Mouse (Mus musculus): Measurements from ENCODE around the gene Mast3. TPM values are rescaled to one million over a fixed set of nuclear protein-coding genes. Genes with fewer than 3 reads are reported as not detected.
"Not testable (repeated sequence)": the region's sequence is repeated elsewhere in the genome, so short reads cannot be mapped to it uniquely, and the experiment has no call there.

Gene Mast3
- polyA plus RNA-seq, 1 experiment from 2014 or later: 15.5 TPM

GRCm38 (mm10) chr8:70825816-70826215 is 21.0 kb upstream of the Mast3 start:
- ATAC-seq (no peak), DNase-seq (ENCODE audit: low spot score) (no peak)
- H3K9ac ChIP-seq (ENCODE audit: low read length): no peak overlapping the region
- no peaks in the 10 kb centered on the region for H3K4me1 ChIP-seq (ENCODE audit: control insufficient read depth, insufficient read depth, low read length)
- 86% methylated on average over 8 of the region's 8 CpGs for WGBS
- no peak overlapping the region for H3K27ac ChIP-seq (ENCODE audit: low read depth, low read length)
- H3K27me3 ChIP-seq (replicated peaks; ENCODE audit: control insufficient read depth, insufficient read depth, low read length): 0 out of 2 replicates have a peak, but pooled peaks cover 1% of the 10 kb centered on the region
- H3K36me3 ChIP-seq (ENCODE audit: control insufficient read depth, insufficient read depth, low read length): no peaks in the 10 kb centered on the region
- no peak overlapping the region for H3K4me3 ChIP-seq (ENCODE audit: low read depth, low read length)
- no peaks in the 10 kb centered on the region for H3K9me3 ChIP-seq (replicated peaks; ENCODE audit: control insufficient read depth, low read length)
- H3K4me2 ChIP-seq (ENCODE audit: low read length): no peak overlapping the region

GRCm38 (mm10) chr8:70823802-70824201 is 18.9 kb upstream of the Mast3 start:
- DNase-seq (ENCODE audit: low spot score) (no peak), ATAC-seq (no peak)
- no peak overlapping the region for H3K4me3 ChIP-seq (ENCODE audit: low read depth, low read length)
- H3K4me1 ChIP-seq (ENCODE audit: control insufficient read depth, insufficient read depth, low read length): no peaks in the 10 kb centered on the region
- H3K27ac ChIP-seq (ENCODE audit: low read depth, low read length): no peak overlapping the region
- H3K9ac ChIP-seq (ENCODE audit: low read length): no peak overlapping the region
- H3K4me2 ChIP-seq (ENCODE audit: low read length): no peak overlapping the region
- 0 out of 2 replicates have a peak, but pooled peaks cover 8% of the 10 kb centered on the region for H3K27me3 ChIP-seq (replicated peaks; ENCODE audit: control insufficient read depth, insufficient read depth, low read length)
- H3K9me3 ChIP-seq (replicated peaks; ENCODE audit: control insufficient read depth, low read length): no peaks in the 10 kb centered on the region
- 82% methylated on average over 7 of the region's 7 CpGs for WGBS
- no peaks in the 10 kb centered on the region for H3K36me3 ChIP-seq (ENCODE audit: control insufficient read depth, insufficient read depth, low read length)

- not testable (repeated sequence) for H3K36me3 ChIP-seq (ENCODE audit: control insufficient read depth, insufficient read depth, low read length); H3K4me2 ChIP-seq (ENCODE audit: low read length); DNase-seq (ENCODE audit: low spot score); H3K9ac ChIP-seq (ENCODE audit: low read length); H3K4me1 ChIP-seq (ENCODE audit: control insufficient read depth, insufficient read depth, low read length); ATAC-seq; H3K9me3 ChIP-seq (replicated peaks; ENCODE audit: control insufficient read depth, low read length); H3K4me3 ChIP-seq (ENCODE audit: low read depth, low read length); H3K27ac ChIP-seq (ENCODE audit: low read depth, low read length); H3K27me3 ChIP-seq (replicated peaks; ENCODE audit: control insufficient read depth, insufficient read depth, low read length)
- 90% methylated on average over 3 of the region's 3 CpGs for WGBS
Measured at GRCm38 (mm10) chr8:70822594-70822993, 17.7 kb upstream of the Mast3 start.

DNA sequence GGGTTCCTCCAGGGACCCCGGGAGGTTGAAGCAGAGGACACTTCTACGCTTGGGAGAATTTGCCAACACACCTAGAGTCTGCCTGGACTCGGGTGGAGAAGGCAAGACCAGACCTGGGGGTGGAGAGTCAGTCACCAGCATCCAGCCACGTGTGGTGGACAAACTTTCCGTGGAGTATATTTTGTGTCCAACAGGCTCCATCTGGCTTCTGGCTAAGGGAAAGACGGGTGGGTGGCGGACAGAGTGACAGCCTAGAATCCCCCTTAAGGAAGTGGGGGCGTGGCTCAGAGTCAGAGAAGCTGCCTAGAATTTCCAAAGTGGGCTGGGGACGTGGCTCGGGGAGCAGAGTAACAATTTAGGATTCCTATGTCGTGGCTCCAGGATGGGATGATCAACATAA is 17.1 kb upstream of the Mast3 start:
- Histone ChIP-seq H3K27me3 (replicated peaks; ENCODE audit: control insufficient read depth, insufficient read depth, low read length) (0 out of 2 replicates have a peak, but pooled peaks cover 8% of the 10 kb centered on the region), H3K4me3 (ENCODE audit: low read depth, low read length) (no peak overlapping the region), H3K9ac (ENCODE audit: low read length) (no peak overlapping the region), H3K4me2 (ENCODE audit: low read length) (no peak overlapping the region), H3K4me1 (ENCODE audit: control insufficient read depth, insufficient read depth, low read length) (no peaks in the 10 kb centered on the region), H3K27ac (ENCODE audit: low read depth, low read length) (no peak overlapping the region), H3K9me3 (replicated peaks; ENCODE audit: control insufficient read depth, low read length) (0 out of 2 replicates have a peak, but pooled peaks cover 2% of the 10 kb centered on the region), H3K36me3 (ENCODE audit: control insufficient read depth, insufficient read depth, low read length) (no peaks in the 10 kb centered on the region)
- ATAC-seq: no peak
- 54% methylated on average over 11 of the region's 11 CpGs for WGBS
- no peak for DNase-seq (ENCODE audit: low spot score)

GRCm38 (mm10) chr8:70821399-70821962 is 16.6 kb upstream of the Mast3 start:
- Histone ChIP-seq H3K27ac (ENCODE audit: low read depth, low read length) (no peak overlapping the region), H3K36me3 (ENCODE audit: control insufficient read depth, insufficient read depth, low read length) (no peaks in the 10 kb centered on the region), H3K27me3 (replicated peaks; ENCODE audit: control insufficient read depth, insufficient read depth, low read length) (peaks cover 10% of the 10 kb centered on the region; the same call in 1 of the 2 replicates), H3K9me3 (replicated peaks; ENCODE audit: control insufficient read depth, low read length) (0 out of 2 replicates have a peak, but pooled peaks cover 2% of the 10 kb centered on the region), H3K9ac (ENCODE audit: low read length) (no peak overlapping the region), H3K4me1 (ENCODE audit: control insufficient read depth, insufficient read depth, low read length) (no peaks in the 10 kb centered on the region), H3K4me3 (ENCODE audit: low read depth, low read length) (no peak overlapping the region), H3K4me2 (ENCODE audit: low read length) (no peak overlapping the region)
- ATAC-seq: peak; percentile 28
- peak; percentile 76 for DNase-seq (ENCODE audit: low spot score)
- 16% methylated on average over 30 of the region's 30 CpGs for WGBS

DNA sequence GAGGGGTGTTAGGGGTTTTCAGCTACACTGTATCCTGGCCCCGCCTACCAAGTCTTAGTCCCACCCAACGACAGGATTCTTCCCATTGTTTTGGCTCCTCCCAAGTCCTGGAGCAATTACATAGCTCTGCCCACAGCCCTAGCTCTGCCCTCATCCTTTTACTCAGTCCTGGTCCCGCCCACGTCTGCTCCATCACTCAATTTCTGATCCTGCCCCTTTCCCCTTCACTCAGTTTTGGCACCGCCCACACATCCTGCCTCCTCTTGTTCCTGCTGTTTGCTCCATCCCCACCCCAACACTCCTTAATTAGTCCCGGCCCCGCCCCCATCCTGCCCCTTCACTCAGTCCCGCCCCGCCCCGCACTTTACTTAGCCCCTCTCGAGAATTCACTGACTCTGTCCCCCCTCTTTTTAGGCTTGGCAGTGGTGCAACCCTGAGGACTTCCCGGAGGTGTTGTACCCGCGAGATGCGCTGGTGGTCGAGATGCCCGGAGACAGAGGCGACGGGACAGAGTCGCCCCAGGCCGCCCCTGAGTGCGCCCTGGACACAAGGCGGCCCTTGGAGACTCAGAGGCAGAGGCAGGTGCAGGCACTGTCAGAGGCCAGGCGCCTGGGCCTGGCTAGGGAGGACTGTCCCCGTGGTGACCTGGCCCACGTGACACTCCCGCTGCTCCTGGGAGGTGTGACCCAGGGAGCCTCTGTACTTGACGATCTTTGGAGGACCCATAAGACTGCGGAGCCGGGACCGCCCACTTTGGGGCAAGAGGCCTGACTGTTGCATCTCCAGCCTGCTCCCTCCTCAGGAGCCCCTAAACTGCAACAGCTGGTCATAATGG is 15.5 kb upstream of the Mast3 start:
- Histone ChIP-seq H3K27me3 (replicated peaks; ENCODE audit: control insufficient read depth, insufficient read depth, low read length) (peaks cover 15% of the 10 kb centered on the region; the same call in 1 of the 2 replicates), H3K4me2 (ENCODE audit: low read length) (no peak overlapping the region), H3K27ac (ENCODE audit: low read depth, low read length) (no peak overlapping the region), H3K4me3 (ENCODE audit: low read depth, low read length) (no peak overlapping the region), H3K9me3 (replicated peaks; ENCODE audit: control insufficient read depth, low read length) (0 out of 2 replicates have a peak, but pooled peaks cover 2% of the 10 kb centered on the region), H3K4me1 (ENCODE audit: control insufficient read depth, insufficient read depth, low read length) (no peaks in the 10 kb centered on the region), H3K9ac (ENCODE audit: low read length) (no peak overlapping the region), H3K36me3 (ENCODE audit: control insufficient read depth, insufficient read depth, low read length) (no peaks in the 10 kb centered on the region)
- 2% methylated on average over 31 of the region's 31 CpGs for WGBS
- ATAC-seq: peak; percentile 45
- DNase-seq (ENCODE audit: low spot score): peak; percentile 58

DNA sequence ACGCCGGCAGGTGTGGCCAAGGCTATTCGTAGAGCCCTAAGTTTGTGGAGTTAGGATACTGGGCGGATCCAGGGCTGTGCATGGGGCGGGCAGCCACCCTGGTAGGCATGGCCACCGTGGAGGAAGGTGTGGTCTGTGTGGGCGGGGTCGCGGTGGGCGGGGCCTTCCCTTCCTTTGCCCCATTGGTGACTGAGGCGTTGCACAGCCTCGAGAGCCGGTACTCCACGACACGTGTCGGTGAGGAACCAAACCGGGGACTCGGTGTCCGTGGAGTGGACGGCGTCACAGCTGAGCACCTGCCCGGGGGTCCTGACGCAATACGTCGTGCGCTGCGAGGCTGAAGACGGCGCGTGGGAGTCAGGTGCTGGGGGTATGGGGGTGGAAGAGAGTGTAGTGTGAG is 11.8 kb upstream of the Mast3 start:
- no peak for DNase-seq (ENCODE audit: low spot score)
- Histone ChIP-seq H3K36me3 (ENCODE audit: control insufficient read depth, insufficient read depth, low read length) (no peaks in the 10 kb centered on the region), H3K9ac (ENCODE audit: low read length) (no peak overlapping the region), H3K9me3 (replicated peaks; ENCODE audit: control insufficient read depth, low read length) (0 out of 2 replicates have a peak, but pooled peaks cover 2% of the 10 kb centered on the region), H3K27me3 (replicated peaks; ENCODE audit: control insufficient read depth, insufficient read depth, low read length) (peaks cover 15% of the 10 kb centered on the region; the same call in 1 of the 2 replicates), H3K4me3 (ENCODE audit: low read depth, low read length) (0 out of 2 replicates have a peak overlapping the region, but pooled peaks have one; percentile 2), H3K27ac (ENCODE audit: low read depth, low read length) (no peak overlapping the region), H3K4me1 (ENCODE audit: control insufficient read depth, insufficient read depth, low read length) (no peaks in the 10 kb centered on the region), H3K4me2 (ENCODE audit: low read length) (peak overlapping the region; percentile 23; the same call in 1 of the 2 replicates)
- ATAC-seq: 0 out of 2 replicates have a peak, but pooled peaks have one; percentile 4
- WGBS: 5% methylated on average over 30 of the region's 30 CpGs

GRCm38 (mm10) chr8:70812885-70813284 is 8.0 kb upstream of the Mast3 start:
- peaks cover 7% of the 10 kb centered on the region; the same call in 1 of the 2 replicates for H3K27me3 ChIP-seq (replicated peaks; ENCODE audit: control insufficient read depth, insufficient read depth, low read length)
- ATAC-seq (no peak), DNase-seq (ENCODE audit: low spot score) (no peak)
- H3K4me3 ChIP-seq (ENCODE audit: low read depth, low read length): no peak overlapping the region
- no peak overlapping the region for H3K9ac ChIP-seq (ENCODE audit: low read length)
- no peaks in the 10 kb centered on the region for H3K9me3 ChIP-seq (replicated peaks; ENCODE audit: control insufficient read depth, low read length)
- H3K36me3 ChIP-seq (ENCODE audit: control insufficient read depth, insufficient read depth, low read length): no peaks in the 10 kb centered on the region
- no peaks in the 10 kb centered on the region for H3K4me1 ChIP-seq (ENCODE audit: control insufficient read depth, insufficient read depth, low read length)
- no peak overlapping the region for H3K27ac ChIP-seq (ENCODE audit: low read depth, low read length)
- WGBS: 61% methylated on average over 4 of the region's 4 CpGs
- H3K4me2 ChIP-seq (ENCODE audit: low read length): no peak overlapping the region

DNA sequence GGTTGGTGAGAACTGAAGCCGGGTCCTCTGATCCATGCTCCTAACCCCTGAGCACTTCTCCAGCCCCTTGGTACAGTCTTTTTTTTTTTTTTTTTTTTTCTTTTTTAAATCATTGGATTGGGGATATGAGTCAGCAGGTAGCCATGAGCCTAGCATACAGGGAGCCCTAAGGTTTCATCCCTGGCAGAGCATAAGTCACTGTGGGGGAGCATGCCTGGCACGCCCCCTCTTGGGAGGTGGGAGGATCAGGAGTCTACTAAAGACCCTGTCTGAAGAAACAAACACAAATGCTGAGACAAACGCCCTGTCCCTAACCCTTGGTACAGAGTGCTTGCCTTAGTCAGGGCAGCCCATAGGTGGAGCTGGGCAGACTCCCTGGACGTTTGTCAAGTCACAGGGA is 7.2 kb upstream of the Mast3 start:
- H3K4me3 ChIP-seq (ENCODE audit: low read depth, low read length): no peak overlapping the region
- peaks cover 7% of the 10 kb centered on the region for H3K27me3 ChIP-seq (replicated peaks; ENCODE audit: control insufficient read depth, insufficient read depth, low read length)
- H3K9ac ChIP-seq (ENCODE audit: low read length): no peak overlapping the region
- no peaks in the 10 kb centered on the region for H3K9me3 ChIP-seq (replicated peaks; ENCODE audit: control insufficient read depth, low read length)
- no peaks in the 10 kb centered on the region for H3K4me1 ChIP-seq (ENCODE audit: control insufficient read depth, insufficient read depth, low read length)
- ATAC-seq (no peak), DNase-seq (ENCODE audit: low spot score) (no peak)
- no peak overlapping the region for H3K27ac ChIP-seq (ENCODE audit: low read depth, low read length)
- no peaks in the 10 kb centered on the region for H3K36me3 ChIP-seq (ENCODE audit: control insufficient read depth, insufficient read depth, low read length)
- WGBS: 47% methylated on average over 4 of the region's 4 CpGs
- H3K4me2 ChIP-seq (ENCODE audit: low read length): no peak overlapping the region

All from forebrain, embryonic 14.5 days (tissue).